Mouse (Mus musculus) right cerebral cortex, postnatal 14 days (tissue): ENCODE measurements around the gene Rho.

Experiments
- DNase-seq: peaks from one replicate; pipeline ENCODE4 v3.0.0; 2022

Gene Rho

GRCm38 (mm10) chr6:115982889-115983288, 51.3 kb downstream of the Rho start:
- DNase-seq: no peak

- no peak for DNase-seq
These were observed 51.9 kb downstream of the Rho start for GRCm38 (mm10) chr6:115983306-115984038.

GRCm38 (mm10) chr6:115984580-115984979, 53.0 kb downstream of the Rho start:
- DNase-seq: no peak

GRCm38 (mm10) chr6:115985622-115986021, 54.1 kb downstream of the Rho start:
- no peak for DNase-seq

- no peak for DNase-seq
These were observed 55.0 kb downstream of the Rho start for GRCm38 (mm10) chr6:115986472-115987095.

GRCm38 (mm10) chr6:115987096-115987747, 55.7 kb downstream of the Rho start:
- DNase-seq: no peak

- no peak for DNase-seq
These were observed 57.5 kb downstream of the Rho start for GRCm38 (mm10) chr6:115989032-115989431.

- DNase-seq: no peak
These were observed 58.1 kb downstream of the Rho start for GRCm38 (mm10) chr6:115989607-115990006.
